In genomic region chr2:130727752-130728151, GRCm38 (mm10) we compare ENCODE assay signal across 28 mouse cellular contexts. TPM values are rescaled to one million over a fixed set of nuclear protein-coding genes. Genes with fewer than 3 reads are reported as not detected.
"Had no signal": no experiment of that assay in that cellular context is flagged by ENCODE, and none has a peak within 500 bp of the region (broad histone marks: within the 10 kb centered on the region; RNA-seq: fewer than 3 reads in every experiment).

No protein-coding gene starts in this region.

- H3K27me3 ChIP-seq: heart, embryonic 13.5 days; heart, embryonic 15.5 days; hindbrain, embryonic 13.5 days; hindbrain, embryonic 15.5 days; intestine, embryonic 15.5 days; limb, embryonic 12.5 days; liver, embryonic 12.5 days had no signal

- DNase-seq: gastrocnemius, postnatal 14 days; gastrocnemius, postnatal 36 days; heart, adult 11 months; heart, adult 2 months; heart, postnatal 14 days; heart, postnatal 36 days; kidney, adult 18-20 months; kidney, adult 8-10 months; kidney, postnatal 10 days; kidney, postnatal 25 days; kidney, postnatal 4 days; liver had no signal

- H3K9ac ChIP-seq: heart, embryonic 13.5 days; heart, embryonic 15.5 days; hindbrain, embryonic 13.5 days; hindbrain, embryonic 15.5 days; intestine, embryonic 15.5 days; limb, embryonic 12.5 days; liver, embryonic 12.5 days; liver, embryonic 14.5 days had no signal

- H3K9me3 ChIP-seq: heart, embryonic 15.5 days; hindbrain, embryonic 13.5 days; hindbrain, embryonic 15.5 days; intestine, embryonic 15.5 days; limb, embryonic 10.5 days; limb, embryonic 12.5 days; liver, embryonic 12.5 days had no signal

- H3K27ac ChIP-seq: heart, adult 2 months; heart, embryonic 13.5 days; heart, embryonic 15.5 days; hindbrain, embryonic 13.5 days; hindbrain, embryonic 15.5 days; intestine, embryonic 15.5 days; layer of hippocampus, adult 2 months; left cerebral cortex, adult 2 months; limb, embryonic 10.5 days; limb, embryonic 12.5 days; liver, embryonic 12.5 days; liver, embryonic 14.5 days had no signal

- H3K4me3 ChIP-seq: heart, adult 2 months; heart, embryonic 13.5 days; heart, embryonic 15.5 days; hindbrain, embryonic 13.5 days; hindbrain, embryonic 15.5 days; intestine, embryonic 15.5 days; layer of hippocampus, adult 2 months; left cerebral cortex, adult 2 months; limb, embryonic 10.5 days; limb, embryonic 12.5 days; liver, embryonic 12.5 days had no signal

- ATAC-seq: inflammation-experienced regulatory T-cells, adult 6 months; intestine, embryonic 15.5 days; intestine, postnatal 0 days; liver, embryonic 12.5 days had no signal

- H3K4me2 ChIP-seq: heart, embryonic 11.5 days; heart, embryonic 13.5 days; heart, embryonic 15.5 days; hindbrain, embryonic 13.5 days; hindbrain, embryonic 15.5 days; intestine, embryonic 15.5 days; limb, embryonic 12.5 days; liver, embryonic 12.5 days had no signal

- H3K4me1 ChIP-seq: heart, embryonic 13.5 days; heart, embryonic 15.5 days; hindbrain, embryonic 13.5 days; hindbrain, embryonic 15.5 days; intestine, embryonic 15.5 days; limb, embryonic 10.5 days; limb, embryonic 12.5 days; liver, embryonic 12.5 days had no signal

RNA-seq across cellular contexts. Expression of gene Slc4a11, which starts 30.4 kb away (rescaled TPM):
- total RNA-seq: gastrocnemius, adult 18-20 months; hematopoietic stem cell, adult 5-6 weeks had no signal
- polyA plus RNA-seq: liver, embryonic 12.5 days had no signal
